Mouse (Mus musculus) heart, adult 2 months (tissue): ENCODE measurements around the gene Gmcl1. TPM values are rescaled to one million over a fixed set of nuclear protein-coding genes. Genes with fewer than 3 reads are reported as not detected.

Experiments used
- DNase-seq, 2 experiments: peaks; one replicate each; pipeline ENCODE4 v3.0.0; 2021
- H3K27ac ChIP-seq: fragments of 200-600 bp; 2 replicates; pipeline ENCODE4 v1.8.1; 2022
- H3K27me3 ChIP-seq: fragments of 200-500 bp; 2 replicates; pipeline ENCODE4 v1.6.1; 2012; ENCODE audit warnings: mild to moderate bottlenecking, low read length, inconsistent platforms, mixed read lengths; ENCODE audit not compliant: control insufficient read depth, insufficient read depth
- H3K36me3 ChIP-seq: fragments of 200-500 bp; 2 replicates; pipeline ENCODE4 v1.6.1; 2012; ENCODE audit warnings: low read length, inconsistent platforms; ENCODE audit not compliant: control insufficient read depth, insufficient read depth
- H3K4me1 ChIP-seq: fragments of 200-500 bp; 2 replicates; pipeline ENCODE4 v1.6.1; 2011; ENCODE audit warnings: low read length; ENCODE audit not compliant: control insufficient read depth, insufficient read depth
- H3K4me3 ChIP-seq: fragments of 200-600 bp; 2 replicates; pipeline ENCODE4 v1.8.1; 2022
- H3K79me2 ChIP-seq: fragments of 200-500 bp; replicated peaks from 2 replicates; pipeline ENCODE4 v1.6.1; 2012; ENCODE audit warnings: mild to moderate bottlenecking, inconsistent platforms, low read length, moderate library complexity, mixed read lengths; ENCODE audit not compliant: control insufficient read depth, insufficient read depth
- H3K9ac ChIP-seq: fragments of 200-500 bp; 2 replicates; pipeline ENCODE4 v1.6.1; 2012; ENCODE audit warnings: low read depth, mild to moderate bottlenecking, control low read depth, inconsistent platforms, low read length, mixed read lengths
- CTCF ChIP-seq: fragments of 200-600 bp; IDR thresholded peaks from 2 replicates; pipeline ENCODE4 v1.8.1; 2022; ENCODE audit warnings: antibody characterized with exemption, mild to moderate bottlenecking, moderate library complexity
- EP300 ChIP-seq: fragments of 200-500 bp; IDR thresholded peaks from 2 replicates; pipeline ENCODE4 v1.6.1; 2011; ENCODE audit warnings: low read depth, low read length, control low read depth; ENCODE audit not compliant: insufficient read depth
- POLR2A ChIP-seq: fragments of 200-500 bp; IDR thresholded peaks from 2 replicates; pipeline ENCODE4 v1.6.1; 2011; ENCODE audit warnings: mild to moderate bottlenecking, low read depth, low read length, control low read depth; ENCODE audit not compliant: insufficient read depth
- WGBS: fragments of 180-500 bp; shearing (Covaris S2); methylation state at CpG from one replicate; pipeline ENCODE4 v1.1.7; 2018; 5-methylcytosine and 5-hydroxymethylcytosine counted together
- intact Hi-C: fragments of 180-260 bp; cut with DNase I; formaldehyde crosslinking; loops from one replicate; pipeline ENCODE4 v1.15.1; 2025
- polyA plus RNA-seq: library from polyadenylated mRNA; depleted of rRNA; stranded (reverse); fragments of >200 nt; gene quantifications from 2 replicates; pipeline ENCODE4 v1.2.3, GENCODE M21; 2012
- total RNA-seq, 2 experiments: library from RNA; stranded (reverse); gene quantifications; 2 replicates each; pipeline ENCODE4 v1.2.3; 2021

The Gmcl1 gene
- total and polyA plus RNA-seq, 3 experiments, result 2.7 to 5.0 (median 4.3) TPM

- intact Hi-C loops, result loop anchor here (5.0 to 10.0 kb wide), 2 partner anchors 51 to 716 kb away; partner anchors contain the start of genes Dusp11 and Gmcl1
- Histone ChIP-seq H3K9ac (no peak overlapping the region), H3K36me3 (no peaks in the 10 kb centered on the region; the same call in none of the 2 replicates), H3K4me1 (peaks cover 1% of the 10 kb centered on the region; the same call in 1 of the 2 replicates), H3K4me3 (no peak overlapping the region), H3K79me2 (peaks cover 4% of the 10 kb centered on the region), H3K27me3 (no peaks in the 10 kb centered on the region), H3K27ac (no peak overlapping the region)
- 79% methylated on average over 3 of the region's 3 CpGs for WGBS
- no peak for TF ChIP-seq EP300
- TF ChIP-seq CTCF, result no peak
- no peak for TF ChIP-seq POLR2A
- no peak for DNase-seq
Observed at GRCm38 (mm10) chr6:86681289-86681688, 51.9 kb downstream of the Gmcl1 start.

DNA sequence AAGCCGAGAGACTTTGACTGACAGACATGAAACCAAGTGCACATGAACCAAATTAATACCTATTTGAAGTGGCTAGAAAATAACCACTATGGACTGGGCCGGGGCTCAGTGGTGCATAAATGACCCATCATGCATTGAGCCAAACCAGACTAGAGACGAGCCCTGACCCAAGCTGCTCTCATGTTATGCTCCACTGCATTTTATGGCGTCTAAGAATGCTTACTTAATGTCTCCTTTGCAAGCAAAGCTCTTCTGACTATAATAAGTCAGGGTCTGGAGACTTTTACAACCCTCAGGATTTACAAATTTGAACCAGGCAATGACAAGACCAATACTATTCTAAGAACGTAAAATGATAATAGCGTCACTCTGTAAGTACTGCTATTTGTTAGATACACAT lies 54.8 kb downstream of the Gmcl1 start:
- TF ChIP-seq POLR2A (no peak), CTCF (no peak)
- Histone ChIP-seq H3K4me3 (no peak overlapping the region), H3K27ac (no peak overlapping the region), H3K9ac (no peak overlapping the region), H3K36me3 (no peaks in the 10 kb centered on the region; the same call in 1 of the 2 replicates), H3K79me2 (0 out of 2 replicates have a peak, but pooled peaks cover 1% of the 10 kb centered on the region), H3K4me1 (no peaks in the 10 kb centered on the region), H3K27me3 (no peaks in the 10 kb centered on the region)
- WGBS, result 91% methylated on average over 6 of the region's 6 CpGs
- DNase-seq, result no peak
- intact Hi-C loops, result no loop called here

- no peaks in the 10 kb centered on the region for H3K79me2 ChIP-seq
- DNase-seq, result peak in 1 of 2 experiments; percentile 46
- H3K36me3 ChIP-seq, result peaks cover 3% of the 10 kb centered on the region; the same call in 1 of the 2 replicates
- no peaks in the 10 kb centered on the region for H3K4me1 ChIP-seq
- TF ChIP-seq POLR2A, result no peak
- peak; percentile 99; the same call in 1 of the 2 replicates for TF ChIP-seq CTCF
- no peak overlapping the region for H3K4me3 ChIP-seq
- intact Hi-C loops, result loop anchor here (1.0 to 2.0 kb wide), 3 partner anchors 126 to 234 kb away; no protein-coding TSS in a partner anchor
- 11% methylated on average over 2 of the region's 2 CpGs for WGBS
- no peak overlapping the region for H3K9ac ChIP-seq
- no peaks in the 10 kb centered on the region for H3K27me3 ChIP-seq
- H3K27ac ChIP-seq, result 0 out of 2 replicates have a peak overlapping the region, but pooled peaks have one; percentile 12
Observed at GRCm38 (mm10) chr6:86670873-86671272, 62.3 kb downstream of the Gmcl1 start.

DNA sequence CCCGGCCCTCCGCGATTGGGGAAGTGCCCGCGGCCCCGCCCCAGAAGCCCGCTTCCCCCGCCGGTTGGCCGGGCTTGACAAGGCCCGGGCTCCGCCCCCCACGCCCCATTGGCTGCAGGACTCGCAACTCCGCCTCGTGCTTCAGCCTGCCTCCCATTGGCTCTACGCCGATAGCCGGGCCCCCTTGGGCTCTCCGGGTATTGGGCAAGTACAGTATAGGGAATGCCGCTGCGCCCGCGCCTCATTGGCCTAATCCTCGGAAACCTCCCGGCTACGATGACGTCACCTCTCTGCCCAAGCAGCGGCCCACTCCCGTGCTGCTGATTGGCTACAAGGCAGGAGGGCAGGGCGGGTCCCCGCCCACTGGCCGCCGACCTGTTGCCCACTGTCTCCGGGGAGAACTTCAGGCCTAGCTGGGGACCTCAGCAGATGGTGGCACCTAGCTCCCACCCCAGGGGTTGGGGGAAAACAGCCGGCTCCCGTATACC lies 63.9 kb downstream of the Gmcl1 start:
- no peaks in the 10 kb centered on the region for H3K4me1 ChIP-seq
- intact Hi-C loops, result loop anchor here (5.0 kb wide), 1 partner anchor 82 kb away; no protein-coding TSS in a partner anchor
- DNase-seq, result peak; percentile 99 to 100
- peak overlapping the region; percentile 83 for H3K9ac ChIP-seq
- 1% methylated on average over 36 of the region's 37 CpGs for WGBS
- H3K27ac ChIP-seq, result peak overlapping the region; percentile 91
- H3K27me3 ChIP-seq, result no peaks in the 10 kb centered on the region
- H3K79me2 ChIP-seq, result no peaks in the 10 kb centered on the region
- TF ChIP-seq EP300, result peak; percentile 60; the same call in 1 of the 2 replicates
- TF ChIP-seq CTCF, result no peak
- peak; percentile 71 for TF ChIP-seq POLR2A
- H3K4me3 ChIP-seq, result peak overlapping the region; percentile 60
- H3K36me3 ChIP-seq, result peaks cover 3% of the 10 kb centered on the region; the same call in 1 of the 2 replicates

- H3K79me2 ChIP-seq, result no peaks in the 10 kb centered on the region
- TF ChIP-seq CTCF, result no peak
- TF ChIP-seq EP300, result no peak
- TF ChIP-seq POLR2A, result peak; percentile 51; the same call in 1 of the 2 replicates
- peak within 1 kb of the TSS; percentile 92 for H3K9ac ChIP-seq
- H3K27me3 ChIP-seq, result no peaks in the 10 kb centered on the region
- H3K27ac ChIP-seq, result peak within 1 kb of the TSS; percentile 91
- under 1% methylated on average over 68 of the region's 76 CpGs for WGBS
- no peak for DNase-seq
- peak within 1 kb of the TSS; percentile 85 for H3K4me3 ChIP-seq
- H3K4me1 ChIP-seq, result no peaks in the 10 kb centered on the region
- intact Hi-C loops, result loop anchor here (5.0 kb wide), 1 partner anchor 81 kb away; no protein-coding TSS in a partner anchor
- peaks cover 3% of the 10 kb centered on the region; the same call in 1 of the 2 replicates for H3K36me3 ChIP-seq
Observed at GRCm38 (mm10) chr6:86668580-86669239, 64.5 kb downstream of the Gmcl1 start, which contains the start of gene Mxd1. TSS of gene Mxd1 (minus strand) at chr6:86669161.

DNA sequence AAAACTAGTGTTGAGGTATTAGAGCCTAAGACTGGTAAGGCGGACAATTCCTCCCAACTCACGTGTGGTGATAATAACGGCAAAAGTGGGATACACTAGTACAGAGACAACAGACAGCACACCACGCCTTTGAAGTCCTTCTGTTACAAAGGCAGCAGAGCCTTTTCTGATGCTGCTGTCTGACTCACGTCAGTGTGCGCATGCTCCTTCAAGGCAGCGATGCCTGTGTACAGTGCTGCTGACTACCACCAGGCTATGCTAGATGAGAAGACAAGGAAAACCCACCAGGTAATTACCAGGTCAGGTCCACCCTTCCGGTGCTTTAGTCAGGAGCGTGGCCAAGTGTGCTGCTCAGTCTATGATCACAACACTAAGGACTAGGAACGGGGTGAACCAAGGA lies 66.1 kb downstream of the Gmcl1 start:
- H3K27ac ChIP-seq, result no peak overlapping the region
- H3K79me2 ChIP-seq, result no peaks in the 10 kb centered on the region
- H3K4me3 ChIP-seq, result no peak overlapping the region
- H3K4me1 ChIP-seq, result no peaks in the 10 kb centered on the region
- no peaks in the 10 kb centered on the region for H3K27me3 ChIP-seq
- intact Hi-C loops, result loop anchor here (5.0 kb wide), 1 partner anchor 80 kb away; no protein-coding TSS in a partner anchor
- H3K36me3 ChIP-seq, result peaks cover 3% of the 10 kb centered on the region; the same call in 1 of the 2 replicates
- WGBS, result 95% methylated on average over 10 of the region's 10 CpGs
- no peak for DNase-seq
- no peak overlapping the region for H3K9ac ChIP-seq
- no peak for TF ChIP-seq POLR2A
- TF ChIP-seq EP300, result no peak
- TF ChIP-seq CTCF, result no peak
